Mouse (Mus musculus) frontal cortex, postnatal 14 days (tissue): ENCODE measurements around the gene Zfp513.

Experiments
- DNase-seq, 2 experiments: peaks; one replicate each; pipeline ENCODE4 v3.0.0; 2022; ENCODE audit warnings: low spot score in 2 of 2

The Zfp513 gene

DNA sequence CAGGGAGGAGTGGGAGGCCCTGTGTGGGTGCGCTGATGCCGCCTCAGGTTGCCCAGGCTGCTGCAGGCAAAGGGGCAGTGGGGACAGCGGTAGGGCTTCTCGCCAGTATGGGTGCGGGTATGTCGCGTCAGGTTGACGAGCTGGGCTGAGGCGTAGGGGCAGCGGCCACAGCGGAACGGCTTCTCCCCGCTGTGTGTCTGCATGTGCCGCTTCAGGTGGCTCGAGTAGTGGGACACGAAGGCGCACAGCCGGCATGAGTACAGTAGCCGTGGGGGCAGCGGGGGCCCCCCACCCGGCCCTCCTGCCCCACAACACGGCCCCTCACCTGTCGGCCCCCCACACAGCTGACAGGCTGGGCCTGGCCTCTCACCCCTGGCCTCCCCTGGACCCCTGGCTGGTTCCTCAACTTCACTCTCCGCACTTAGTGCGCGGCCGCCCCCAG lies 1.8 kb downstream of the Zfp513 start:
- no peak for DNase-seq

DNA sequence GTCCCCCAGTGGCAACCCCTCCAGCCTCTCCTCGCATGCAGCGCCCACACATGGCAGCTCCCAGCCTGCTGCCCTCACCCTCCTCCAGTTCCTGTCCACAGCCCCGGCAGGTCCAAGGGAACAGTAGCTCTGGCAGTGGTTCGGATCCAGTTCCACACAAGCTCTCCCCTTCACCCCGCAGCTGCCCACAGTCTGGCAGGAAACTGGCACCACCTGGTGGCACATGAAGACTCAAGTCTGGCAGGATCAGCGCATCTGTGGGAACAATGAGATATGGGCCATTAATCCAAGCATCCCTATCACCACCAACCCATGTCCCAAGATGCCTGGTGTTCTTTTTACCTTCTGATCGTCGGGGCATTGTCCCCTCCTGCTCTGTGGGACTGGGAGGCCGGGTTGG lies 2.2 kb downstream of the Zfp513 start:
- no peak for DNase-seq

DNA sequence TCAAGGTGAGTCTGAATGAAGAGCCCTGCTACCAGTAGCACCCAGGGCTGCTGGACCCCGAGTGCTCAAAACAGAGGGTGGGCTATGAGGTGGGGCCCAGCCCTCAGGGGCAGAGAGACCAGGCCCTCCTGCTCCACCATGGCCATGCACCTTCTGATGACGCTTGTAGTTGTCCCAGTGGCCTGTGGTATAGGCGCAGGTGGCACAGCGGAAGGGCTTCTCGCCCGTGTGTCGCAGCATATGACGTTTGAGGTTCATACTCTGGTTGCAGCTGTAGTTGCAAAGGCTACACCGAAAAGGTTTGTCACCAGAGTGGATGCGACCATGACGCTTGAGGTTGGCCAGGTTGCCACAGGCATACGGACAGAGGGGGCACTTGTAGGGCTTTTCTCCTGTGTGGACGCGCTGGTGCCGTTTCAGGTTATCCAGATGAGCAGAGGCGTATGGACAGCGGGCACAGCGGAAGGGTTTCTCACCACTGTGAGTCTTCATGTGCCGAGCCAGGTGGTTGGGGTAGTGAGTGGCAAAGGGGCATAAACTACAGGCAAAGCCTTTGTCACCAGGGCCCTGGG lies 2.7 kb downstream of the Zfp513 start:
- DNase-seq = no peak

GRCm38 (mm10) chr5:31198616-31199320 lies 3.3 kb downstream of the Zfp513 start:
- DNase-seq = no peak

GRCm38 (mm10) chr5:31198170-31198569 lies 3.9 kb downstream of the Zfp513 start:
- DNase-seq = no peak

GRCm38 (mm10) chr5:31197072-31197471 lies 5.0 kb downstream of the Zfp513 start:
- DNase-seq = no peak

- no peak for DNase-seq
Measured at GRCm38 (mm10) chr5:31196207-31196606, 5.9 kb downstream of the Zfp513 start.

GRCm38 (mm10) chr5:31195671-31196070 lies 6.4 kb downstream of the Zfp513 start:
- DNase-seq = no peak

DNA sequence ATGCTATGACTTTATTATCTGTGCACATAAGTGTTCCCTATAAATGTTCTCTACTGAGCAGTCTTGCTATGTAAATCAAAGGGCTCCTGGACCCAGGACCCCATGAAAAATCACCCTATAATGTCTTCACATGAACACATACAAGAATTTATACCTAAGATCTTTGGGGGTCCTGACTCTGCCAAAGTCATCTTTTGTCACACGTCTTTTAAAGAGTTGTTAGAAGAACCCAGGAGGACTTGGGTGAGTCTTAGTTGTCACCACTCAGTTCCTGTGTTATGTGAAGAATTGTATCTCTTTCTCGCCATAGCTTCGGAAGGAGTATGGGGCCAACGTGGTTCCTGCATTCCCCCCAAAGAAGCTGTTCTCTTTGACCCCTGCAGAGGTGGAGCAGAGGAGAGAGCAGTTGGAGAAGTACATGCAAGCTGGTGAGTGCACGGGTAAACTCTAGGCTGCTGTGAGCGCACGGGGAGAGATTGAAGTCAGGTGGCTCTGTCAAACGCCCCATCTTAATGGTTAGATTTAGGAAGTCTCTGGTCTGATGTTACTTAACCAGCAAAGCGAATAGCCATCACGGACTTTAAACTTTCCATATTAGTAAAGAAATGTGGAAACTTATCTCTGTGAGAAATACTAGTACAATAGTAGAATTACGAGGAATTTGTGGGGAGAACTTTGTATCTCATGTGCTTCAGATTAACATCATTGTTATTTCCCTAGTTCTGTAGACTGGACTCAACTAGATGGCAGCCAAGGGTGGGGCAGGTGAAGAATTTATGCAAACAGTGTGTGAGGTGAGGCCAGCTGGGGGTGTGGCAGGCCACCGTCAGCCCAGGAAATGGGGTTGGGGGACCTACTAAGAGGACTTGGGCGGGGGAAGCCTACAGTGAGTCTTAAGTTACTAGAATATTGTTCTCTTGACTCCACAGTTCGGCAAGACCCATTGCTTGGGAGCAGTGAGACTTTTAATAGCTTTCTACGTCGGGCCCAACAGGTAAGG lies 7.3 kb downstream of the Zfp513 start:
- no peak for DNase-seq

DNA sequence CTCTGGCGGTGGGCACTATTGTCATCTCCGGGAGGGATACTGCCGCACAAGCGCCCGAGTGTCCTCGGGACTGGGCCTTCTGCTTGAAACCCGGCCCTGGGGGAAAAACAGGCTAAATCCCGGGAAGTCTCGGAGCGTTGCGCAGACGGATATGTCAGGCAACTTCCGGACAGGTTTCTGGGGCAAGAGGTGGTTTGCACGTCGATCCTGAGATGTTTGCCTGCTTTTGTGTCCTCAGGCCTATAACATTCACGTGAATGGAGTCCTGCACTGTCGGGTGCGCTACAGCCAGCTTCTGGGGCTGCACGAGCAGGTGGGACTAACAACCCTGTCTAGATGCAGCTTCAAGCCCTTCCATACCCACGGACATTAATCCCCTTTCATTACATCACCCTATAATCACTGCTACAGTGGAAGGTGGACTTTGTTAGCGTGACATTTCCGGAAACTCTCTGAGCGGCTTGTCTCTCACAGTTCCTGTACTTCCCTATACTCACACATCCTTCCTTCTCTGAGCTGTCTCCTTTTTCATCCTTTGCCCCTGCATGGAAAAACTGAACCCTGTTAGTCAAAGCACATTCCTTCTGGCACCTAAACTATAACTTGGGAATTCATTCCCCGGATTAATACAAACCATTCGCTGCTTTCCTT lies 8.3 kb downstream of the Zfp513 start:
- DNase-seq = no peak

DNA sequence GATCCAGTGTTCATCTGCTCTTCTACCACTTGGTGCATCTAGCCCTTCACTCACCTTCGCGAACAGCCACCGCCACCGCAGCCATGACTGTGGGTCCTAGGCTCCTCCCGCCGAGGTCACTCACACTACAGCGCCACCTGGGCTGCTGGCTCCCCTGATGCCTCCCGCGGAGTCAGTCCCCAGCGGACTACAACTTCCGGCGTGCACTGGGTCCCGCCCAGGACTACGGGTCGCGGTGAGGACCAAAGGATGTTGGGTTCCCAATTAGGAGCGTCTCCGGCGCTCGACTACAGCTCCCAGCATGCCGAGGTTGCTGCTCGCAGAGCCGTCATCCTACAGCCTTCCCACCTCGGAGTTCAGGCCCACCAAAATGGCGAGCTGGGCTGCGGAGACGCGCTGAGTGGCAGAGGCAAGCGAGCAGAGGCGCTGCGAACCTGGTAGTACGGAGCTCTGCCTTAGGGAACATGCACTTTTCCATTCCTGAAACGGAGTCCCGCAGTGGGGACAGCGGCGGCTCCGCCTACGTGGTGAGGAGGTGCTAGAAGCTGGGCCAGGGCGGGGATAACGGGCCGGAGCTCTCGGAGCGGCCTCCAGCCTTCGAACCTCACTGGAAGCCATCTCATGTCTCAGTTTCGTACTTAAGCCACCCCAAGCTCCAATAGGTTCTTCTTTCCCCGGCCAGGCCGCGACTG lies 9.0 kb downstream of the Zfp513 start, which contains the start of the genes Snx17 and Eif2b4:
TSS of gene Snx17 (plus strand) at position 289 of the 692 bp plus-strand sequence.
TSS of gene Eif2b4 (minus strand) at position 492 of the 692 bp plus-strand sequence.
- peak; percentile 98 to 99 for DNase-seq

- no peak for DNase-seq
Measured at GRCm38 (mm10) chr5:31192045-31192938, 9.8 kb downstream of the Zfp513 start.

- DNase-seq = no peak
Measured at GRCm38 (mm10) chr5:31190201-31190600, 11.9 kb downstream of the Zfp513 start.

DNA sequence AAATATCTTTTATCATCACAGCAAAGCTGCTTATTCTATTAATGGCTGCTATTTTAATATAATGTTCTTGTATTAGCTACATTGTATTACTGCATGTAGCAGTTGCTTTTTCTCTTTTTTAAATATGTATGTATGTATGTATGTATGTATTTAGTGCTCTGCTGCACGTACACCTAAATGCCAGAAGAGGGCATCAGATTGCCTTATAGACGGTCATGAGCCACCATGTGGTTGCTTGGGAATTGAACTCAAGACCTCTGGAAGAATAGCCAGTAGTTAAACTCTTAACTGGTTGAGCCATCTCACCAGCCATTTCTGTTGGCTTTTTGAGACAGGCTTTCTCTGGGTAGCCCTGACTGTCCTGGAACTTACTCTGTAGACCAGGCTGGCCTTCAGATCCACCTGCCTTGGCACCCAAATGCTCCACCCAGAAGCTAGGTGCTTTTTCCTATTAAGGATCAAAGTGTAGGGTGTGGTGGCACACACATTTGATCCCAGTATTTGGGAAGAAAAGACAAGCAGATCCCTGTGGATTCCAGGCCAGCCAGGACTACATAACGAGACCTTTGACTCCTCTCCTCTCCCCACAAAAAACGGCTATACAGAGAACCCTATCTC lies 13.8 kb downstream of the Zfp513 start:
- DNase-seq = no peak

DNA sequence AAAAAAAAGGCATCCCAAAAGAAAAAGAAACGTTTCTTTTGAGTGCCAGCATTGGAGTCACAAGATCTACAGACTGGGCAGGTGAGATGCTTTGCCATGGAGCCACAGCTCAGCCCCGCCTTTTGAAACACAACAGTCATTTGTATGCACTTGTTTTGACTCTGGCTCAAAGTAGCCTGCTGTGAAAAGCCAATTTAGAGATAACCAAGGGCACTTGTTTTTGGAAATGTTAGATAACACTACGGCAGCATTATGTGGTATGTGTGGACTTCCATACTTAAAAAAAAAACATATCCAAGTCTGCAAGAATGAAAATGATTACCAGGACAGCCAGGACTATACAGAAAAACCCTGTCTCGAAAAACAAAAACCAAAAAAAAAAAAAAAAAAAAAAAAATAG lies 18.4 kb downstream of the Zfp513 start:
- no peak for DNase-seq

- no peak for DNase-seq
Measured at GRCm38 (mm10) chr5:31181183-31181770, 20.8 kb downstream of the Zfp513 start.

DNA sequence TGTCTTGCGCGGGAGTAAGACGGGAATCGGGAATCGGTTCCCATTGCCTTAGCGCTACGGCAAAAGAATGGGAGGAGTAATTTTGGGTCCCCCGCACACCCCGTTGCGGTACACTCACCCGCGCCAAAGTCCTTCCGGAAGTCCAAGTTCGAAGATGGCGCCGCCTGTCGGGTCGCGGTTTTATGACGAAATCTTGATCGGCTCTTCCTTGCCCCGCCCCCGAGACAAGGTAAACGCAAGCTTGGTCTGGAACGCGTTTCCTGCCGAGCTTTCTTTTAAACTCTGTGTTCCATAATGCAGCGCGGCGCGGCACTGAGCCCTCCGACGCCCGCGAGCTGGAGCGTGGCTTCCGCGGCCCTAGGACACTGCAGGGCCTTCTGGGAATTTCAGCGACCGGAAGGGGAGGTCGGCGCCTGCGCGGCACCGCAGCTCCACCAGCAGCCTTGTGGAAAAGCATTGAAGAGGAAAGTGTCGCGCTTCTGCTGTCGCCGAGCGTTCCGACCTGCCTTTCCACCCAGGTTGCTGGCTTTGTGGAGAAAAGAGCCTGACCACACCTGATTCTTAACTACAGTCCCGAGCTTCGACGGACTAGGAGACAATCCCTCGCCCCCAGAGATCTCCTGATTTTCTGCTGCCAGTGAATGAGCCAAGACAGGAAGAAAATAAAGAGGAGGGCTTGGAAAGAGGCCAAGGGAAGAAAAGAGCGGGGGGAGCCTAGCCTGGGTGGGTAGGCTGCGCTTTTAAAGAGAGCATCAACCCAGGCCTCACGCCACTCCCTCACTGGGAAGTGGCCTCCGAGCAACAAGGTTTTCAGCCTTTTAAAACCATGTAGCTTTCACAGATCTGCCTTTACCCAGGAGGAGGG lies 22.1 kb downstream of the Zfp513 start, which contains the start of the genes Gm29609 and Gtf3c2:
TSS of gene Gm29609 (minus strand) at position 146 of the 865 bp plus-strand sequence.
TSS of gene Gtf3c2 (minus strand) at position 379 of the 865 bp plus-strand sequence.
- peak; percentile 94 to 95 for DNase-seq

GRCm38 (mm10) chr5:31179301-31179765 lies 22.8 kb downstream of the Zfp513 start:
- peak in 1 of 2 experiments; percentile 37 for DNase-seq
